Mouse (Mus musculus) spleen, adult 2 months (tissue): ENCODE results near the gene Sfn. TPM values are rescaled to one million over a fixed set of nuclear protein-coding genes. Genes with fewer than 3 reads are reported as not detected.
"Not testable (repeated sequence)": the region's sequence is repeated elsewhere in the genome, so short reads cannot be mapped to it uniquely, and the experiment has no call there.

ENCODE experiments used
- DNase-seq, 2 experiments: peaks; one replicate each; pipeline versions ENCODE4 v3.0.0 to v3.0.0-alpha.2; 2012 to 2021; ENCODE audit warnings: low spot score in 2 of 2, low read depth in 1 of 2
- H3K27ac ChIP-seq: fragments of 200-500 bp; 2 replicates; pipeline ENCODE4 v1.5.1; 2012; ENCODE audit warnings: low read length, inconsistent platforms; ENCODE audit not compliant: insufficient read depth
- H3K27me3 ChIP-seq: fragments of 200-500 bp; 2 replicates; pipeline ENCODE4 v1.6.1; 2012; ENCODE audit warnings: mild to moderate bottlenecking, moderate library complexity, low read length, inconsistent platforms; ENCODE audit not compliant: control insufficient read depth, insufficient read depth
- H3K36me3 ChIP-seq: fragments of 200-500 bp; 2 replicates; pipeline ENCODE4 v1.6.1; 2012; ENCODE audit warnings: mild to moderate bottlenecking, low read length, inconsistent platforms; ENCODE audit not compliant: control insufficient read depth, insufficient read depth
- H3K4me1 ChIP-seq: fragments of 200-500 bp; 2 replicates; pipeline ENCODE4 v1.6.1; 2011; ENCODE audit warnings: inconsistent platforms; ENCODE audit not compliant: control insufficient read depth, insufficient read depth, insufficient read length
- H3K4me3 ChIP-seq: fragments of 200-500 bp; 2 replicates; pipeline ENCODE4 v1.5.1; 2011; ENCODE audit warnings: mild to moderate bottlenecking, inconsistent platforms; ENCODE audit not compliant: insufficient read depth, insufficient read length; ENCODE audit errors: extremely low read depth
- CTCF ChIP-seq: fragments of 200-500 bp; IDR thresholded peaks from 2 replicates; pipeline ENCODE4 v1.5.1; 2011; ENCODE audit warnings: mild to moderate bottlenecking, inconsistent platforms; ENCODE audit not compliant: insufficient read depth, insufficient read length, insufficient replicate concordance; ENCODE audit errors: extremely low read depth
- POLR2A ChIP-seq: fragments of 200-500 bp; IDR thresholded peaks from 2 replicates; pipeline ENCODE4 v1.6.1; 2011; ENCODE audit warnings: low read depth, low read length, inconsistent platforms
- WGBS: fragments of 180-500 bp; shearing (Covaris S2); methylation state at CpG from one replicate; pipeline ENCODE4 v1.1.7; 2018; 5-methylcytosine and 5-hydroxymethylcytosine counted together
- polyA plus RNA-seq: library from polyadenylated mRNA; depleted of rRNA; stranded (reverse); fragments of >200 nt; gene quantifications from 2 replicates; pipeline ENCODE4 v1.2.3, GENCODE M21; 2012; rRNA removed

Sfn gene
- 15.5 and 26.1 TPM in 2 replicates for polyA plus RNA-seq

GRCm38 (mm10) chr4:133601721-133602218 is at the start of gene Sfn:
Gene Sfn (minus strand): TSS chr4:133602168.
- no peak for TF ChIP-seq POLR2A
- peak; percentile 66; the same call in 1 of the 2 replicates for TF ChIP-seq CTCF
- WGBS: 11% methylated on average over 16 of the region's 16 CpGs
- Histone ChIP-seq H3K36me3 (peaks cover 23% of the 10 kb centered on the region), H3K27ac (peak within 1 kb of the TSS; percentile 37; the same call in 1 of the 2 replicates), H3K27me3 (no peaks in the 10 kb centered on the region), H3K4me3 (peak within 1 kb of the TSS; percentile 43; the same call in 1 of the 2 replicates), H3K4me1 (peaks cover 11% of the 10 kb centered on the region; the same call in 1 of the 2 replicates)
- peak in 1 of 2 experiments; percentile 72 for DNase-seq

- DNase-seq: no peak
- 50% methylated on average over 10 of the region's 10 CpGs for WGBS
- no peaks in the 10 kb centered on the region for H3K27me3 ChIP-seq
- H3K4me3 ChIP-seq: no peak overlapping the region
- no peak overlapping the region for H3K27ac ChIP-seq
- H3K36me3 ChIP-seq: no peaks in the 10 kb centered on the region
- H3K4me1 ChIP-seq: peaks cover 2% of the 10 kb centered on the region; the same call in 1 of the 2 replicates
- TF ChIP-seq POLR2A (no peak), CTCF (no peak)
Measured at GRCm38 (mm10) chr4:133651445-133651844, 49.5 kb upstream of the Sfn start.

- peak within 1 kb of the TSS; percentile 71 for H3K27ac ChIP-seq
- H3K36me3 ChIP-seq: no peaks in the 10 kb centered on the region
- no peaks in the 10 kb centered on the region for H3K4me1 ChIP-seq
- no peaks in the 10 kb centered on the region for H3K27me3 ChIP-seq
- H3K4me3 ChIP-seq: peak within 1 kb of the TSS; percentile 56
- peak; percentile 81; the same call in 1 of the 2 replicates for TF ChIP-seq CTCF
- no peak; the same call in 1 of the 2 replicates for TF ChIP-seq POLR2A
- WGBS: 27% methylated on average over 7 of the region's 7 CpGs
- peak; percentile 74 to 87 for DNase-seq
Measured at GRCm38 (mm10) chr4:133649989-133650699, 48.2 kb upstream of the Sfn start, which contains the start of gene Zdhhc18. Gene Zdhhc18 (minus strand): TSS chr4:133650154.

GRCm38 (mm10) chr4:133649464-133649863 is 47.5 kb upstream of the Sfn start:
- WGBS: 77% methylated on average over 5 of the region's 5 CpGs
- H3K4me1 ChIP-seq, DNase-seq, H3K27me3 ChIP-seq, H3K36me3 ChIP-seq: not testable (repeated sequence)
- H3K27ac ChIP-seq: peak overlapping the region; percentile 71; the same call in 1 of the 2 replicates
- peak overlapping the region; percentile 56; the same call in 1 of the 2 replicates for H3K4me3 ChIP-seq

- 89% methylated on average over 21 of the region's 21 CpGs for WGBS
- no peak overlapping the region for H3K27ac ChIP-seq
- H3K4me3 ChIP-seq: no peak overlapping the region
- H3K27me3 ChIP-seq: no peaks in the 10 kb centered on the region
- TF ChIP-seq CTCF: no peak
- H3K4me1 ChIP-seq: no peaks in the 10 kb centered on the region
- no peak for DNase-seq
- no peaks in the 10 kb centered on the region for H3K36me3 ChIP-seq
Measured at GRCm38 (mm10) chr4:133645680-133646079, 43.7 kb upstream of the Sfn start.

GRCm38 (mm10) chr4:133645195-133645594 is 43.2 kb upstream of the Sfn start:
- H3K27me3 ChIP-seq: no peaks in the 10 kb centered on the region
- TF ChIP-seq POLR2A (no peak), CTCF (no peak)
- H3K4me3 ChIP-seq: no peak overlapping the region
- 91% methylated on average over 3 of the region's 3 CpGs for WGBS
- H3K36me3 ChIP-seq: no peaks in the 10 kb centered on the region
- H3K4me1 ChIP-seq: no peaks in the 10 kb centered on the region
- DNase-seq: no peak
- H3K27ac ChIP-seq: no peak overlapping the region

- WGBS: 85% methylated on average over 5 of the region's 5 CpGs
- no peak overlapping the region for H3K4me3 ChIP-seq
- H3K4me1 ChIP-seq: peaks cover 23% of the 10 kb centered on the region; the same call in 1 of the 2 replicates
- no peak overlapping the region for H3K27ac ChIP-seq
- no peak for DNase-seq
- TF ChIP-seq CTCF: no peak
- TF ChIP-seq POLR2A: no peak
- H3K27me3 ChIP-seq: no peaks in the 10 kb centered on the region
- no peaks in the 10 kb centered on the region for H3K36me3 ChIP-seq
Measured at GRCm38 (mm10) chr4:133634043-133634410, 32.1 kb upstream of the Sfn start.
